Mouse (Mus musculus) thymus, adult 2 months (tissue): ENCODE data around the gene Zfp428.

Experiments used
- CTCF ChIP-seq: fragments of 200-500 bp; IDR thresholded peaks from 2 replicates; pipeline ENCODE4 v1.5.1; 2012; ENCODE audit warnings: mild to moderate bottlenecking, control low read depth, low read length, moderate library complexity, borderline replicate concordance; ENCODE audit not compliant: control insufficient read depth, poor library complexity, insufficient read depth; ENCODE audit errors: extremely low read depth
- POLR2A ChIP-seq: fragments of 200-500 bp; IDR thresholded peaks from 2 replicates; pipeline ENCODE4 v1.6.1; 2012; ENCODE audit warnings: mild to moderate bottlenecking, low read length, control low read depth, moderate library complexity; ENCODE audit not compliant: control insufficient read depth, poor library complexity, insufficient read depth; ENCODE audit errors: extremely low read depth

DNA sequence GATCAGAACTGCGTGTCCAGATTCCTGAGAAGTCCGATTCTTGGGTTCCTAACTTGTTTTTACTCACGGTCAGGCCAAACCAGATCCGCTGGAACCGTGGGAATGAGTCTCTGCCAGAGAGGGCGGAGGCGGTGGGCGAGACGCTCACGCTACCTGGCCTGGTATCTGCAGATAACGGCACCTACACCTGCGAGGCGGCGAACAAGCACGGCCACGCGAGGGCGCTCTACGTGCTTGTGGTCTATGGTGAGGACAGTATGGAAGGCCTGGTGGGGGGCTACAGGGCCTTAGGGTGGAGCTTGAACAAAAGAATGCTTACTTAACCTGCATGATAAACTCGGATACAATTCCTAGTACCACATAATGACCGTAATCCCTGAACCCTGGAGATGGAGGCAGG, 5.3 kb upstream of the Zfp428 start:
- TF ChIP-seq POLR2A (no peak), CTCF (peak; percentile 47; the same call in 1 of the 2 replicates)
